Mouse (Mus musculus) layer of hippocampus, adult 2 months (tissue): ENCODE measurements at regions not wholly inside any gene's neighbourhood (a gene's known extent, or its start where the extent isn't known, plus 50 kb on each side); places are given as distances from the start of the nearest gene placed in this dataset.

Experiments used
- DNase-seq, 2 experiments: peaks; one replicate each; pipeline ENCODE4 v3.0.0; 2022; ENCODE audit warnings: low spot score in 2 of 2
- H3K27ac ChIP-seq: fragments of 200-600 bp; 2 replicates; pipeline ENCODE4 v1.8.1; 2022
- H3K4me3 ChIP-seq: fragments of 200-600 bp; 2 replicates; pipeline ENCODE4 v1.8.1; 2022; ENCODE audit warnings: mild to moderate bottlenecking
- CTCF ChIP-seq: fragments of 200-600 bp; conservative IDR thresholded peaks from 2 replicates; pipeline ENCODE4 v1.8.1; 2022; ENCODE audit warnings: antibody characterized with exemption, mild to moderate bottlenecking, moderate library complexity

DNA sequence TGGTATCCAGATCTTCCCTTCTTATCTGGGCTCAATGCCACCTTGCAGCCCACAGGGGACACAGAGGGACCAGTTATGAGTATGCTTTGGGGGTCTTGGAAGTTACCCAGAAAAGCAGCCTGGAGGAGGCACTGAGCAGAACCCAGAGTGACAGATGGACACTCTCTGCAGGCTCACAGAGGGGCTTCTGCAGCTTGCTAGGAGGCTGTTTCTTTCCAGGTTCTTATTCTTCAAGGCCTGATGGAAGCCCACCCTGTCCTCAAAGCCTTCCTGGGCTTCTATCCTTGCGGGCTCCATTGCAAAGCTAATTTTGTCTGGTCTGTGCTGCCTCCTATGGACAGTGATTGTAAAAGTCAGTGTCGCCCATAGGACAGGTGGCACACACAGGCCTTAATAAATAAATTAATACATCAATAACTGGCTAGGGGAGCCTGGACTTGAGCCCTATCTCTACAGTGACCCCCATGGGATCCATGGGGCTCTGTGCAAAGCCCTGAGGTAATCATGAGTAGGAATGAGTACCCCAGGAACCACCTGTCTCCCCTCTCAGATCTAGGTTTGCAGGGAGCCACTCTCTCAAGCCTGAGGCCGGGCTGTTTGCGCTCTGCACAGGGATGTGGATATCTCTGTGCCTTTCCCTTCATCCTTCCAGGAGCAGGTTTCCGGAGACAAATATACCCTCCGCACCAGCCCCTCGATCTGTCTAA, 163.4 kb downstream of the Rps24 start:
- H3K4me3 ChIP-seq, result no peak overlapping the region
- TF ChIP-seq CTCF, result peak; percentile 73
- DNase-seq, result no peak
- no peak overlapping the region for H3K27ac ChIP-seq

DNA sequence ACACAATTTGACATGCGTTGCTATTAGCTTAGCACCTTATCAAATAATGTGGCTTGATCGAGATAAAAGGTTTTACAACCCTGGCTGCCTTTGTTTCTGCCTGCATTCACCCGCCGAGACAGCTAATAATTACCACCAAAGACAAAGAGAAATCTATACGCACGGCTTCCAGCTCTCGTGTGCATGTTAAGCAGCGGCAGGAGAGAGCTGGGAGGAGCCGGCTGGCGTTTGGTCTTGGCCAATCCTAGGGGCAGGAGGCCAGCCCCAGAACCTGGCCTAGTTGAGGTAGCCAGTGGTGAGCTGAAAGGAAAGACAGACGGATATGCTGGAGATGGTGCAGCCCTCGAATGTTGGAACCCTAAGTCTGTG, 164.0 kb downstream of the Rps24 start:
- Histone ChIP-seq H3K4me3 (no peak overlapping the region), H3K27ac (no peak overlapping the region)
- DNase-seq, result no peak
- no peak for TF ChIP-seq CTCF

DNA sequence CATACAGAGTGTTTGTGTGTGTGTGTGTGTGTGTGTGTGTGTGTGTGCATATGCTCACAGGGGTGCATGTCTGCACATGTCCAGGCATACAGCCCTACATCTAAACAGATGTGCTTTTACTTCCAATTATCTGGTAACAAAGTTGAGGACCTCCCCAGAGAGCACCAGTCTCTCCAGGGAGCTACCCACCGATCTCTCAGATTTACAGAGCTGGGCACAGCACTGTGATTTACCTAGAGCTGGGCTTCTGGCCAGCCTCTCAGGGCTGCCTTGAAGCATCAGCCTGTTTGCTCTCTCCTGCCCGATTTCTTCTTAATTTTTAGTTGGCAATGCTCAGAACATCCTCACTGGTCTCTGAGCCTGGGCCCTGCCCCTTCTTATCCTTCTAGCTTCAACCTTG, 165.7 kb downstream of the Rps24 start:
- no peak overlapping the region for H3K27ac ChIP-seq
- DNase-seq, result no peak
- TF ChIP-seq CTCF, result no peak
- H3K4me3 ChIP-seq, result no peak overlapping the region

DNA sequence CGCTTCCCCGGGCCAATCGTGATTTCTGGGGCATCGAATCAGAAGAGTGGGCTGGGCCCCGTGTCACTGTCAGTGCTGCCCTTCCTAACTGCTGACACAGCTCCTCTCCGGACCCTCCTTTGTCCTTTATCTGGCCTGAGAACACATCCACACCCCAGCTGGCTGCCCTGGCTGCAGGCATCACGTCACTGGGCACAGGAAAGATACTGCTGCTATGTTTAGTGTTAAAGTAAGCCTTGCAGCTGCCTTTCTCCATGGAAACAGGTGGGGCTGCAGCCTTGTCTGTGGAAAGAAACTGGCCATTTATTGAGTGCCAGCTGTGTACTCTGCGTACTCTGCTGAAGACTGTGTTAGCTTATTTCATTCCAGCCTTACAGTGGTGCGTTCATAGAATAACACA, 168.7 kb downstream of the Rps24 start:
- H3K4me3 ChIP-seq, result no peak overlapping the region
- no peak for DNase-seq
- TF ChIP-seq CTCF, result no peak
- H3K27ac ChIP-seq, result no peak overlapping the region

DNA sequence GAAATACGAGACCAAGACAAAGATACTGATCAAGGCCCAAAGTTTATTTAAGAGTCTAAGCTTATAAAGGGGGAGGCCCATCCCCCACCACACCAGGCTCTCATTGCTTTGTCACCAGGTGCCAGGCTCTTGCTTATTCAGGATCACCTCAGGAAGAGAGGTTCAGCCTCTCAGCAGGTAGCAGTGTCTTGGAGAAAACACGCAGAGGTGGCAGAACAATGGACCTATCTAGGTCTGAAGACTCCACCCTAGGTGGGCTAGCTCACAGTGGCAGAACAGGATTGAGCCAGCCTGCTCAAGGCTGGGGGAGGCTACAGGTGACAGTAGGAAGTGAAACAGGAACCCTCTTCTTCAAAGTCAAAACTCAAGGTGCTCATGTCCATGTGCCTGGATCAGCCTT, 174.9 kb downstream of the Rps24 start:
- Histone ChIP-seq H3K4me3 (no peak overlapping the region), H3K27ac (no peak overlapping the region)
- TF ChIP-seq CTCF, result no peak
- no peak for DNase-seq

DNA sequence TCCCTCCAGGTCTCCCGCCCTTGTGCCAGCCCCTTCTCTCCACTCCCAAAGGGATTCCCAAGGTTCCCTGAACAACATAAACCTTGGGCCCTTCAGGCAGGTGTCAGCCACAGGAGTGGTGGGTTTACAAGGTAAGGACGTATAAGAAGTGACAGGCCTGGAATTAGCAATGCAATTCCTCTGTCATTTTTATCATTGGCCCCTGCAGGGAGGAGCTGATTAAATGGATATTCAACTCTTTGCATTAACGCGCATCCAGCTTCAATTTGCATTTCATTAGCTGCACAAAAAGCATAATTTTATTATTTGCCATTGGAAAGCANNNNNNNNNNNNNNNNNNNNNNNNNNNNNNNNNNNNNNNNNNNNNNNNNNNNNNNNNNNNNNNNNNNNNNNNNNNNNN, 178.3 kb downstream of the Rps24 start:
- no peak for DNase-seq
- no peak for TF ChIP-seq CTCF
- Histone ChIP-seq H3K4me3 (no peak overlapping the region), H3K27ac (no peak overlapping the region)
